Mouse (Mus musculus) lung, embryonic 14.5 days (tissue): ENCODE measurements around the gene Vmn1r125. TPM values are rescaled to one million over a fixed set of nuclear protein-coding genes. Genes with fewer than 3 reads are reported as not detected.
"Not testable (repeated sequence)": the region's sequence is repeated elsewhere in the genome, so short reads cannot be mapped to it uniquely, and the experiment has no call there.

Source experiments
- ATAC-seq: fragments of 200-750 bp; cut with Nextera tagmentation; 2 replicates; pipeline ENCODE4 v1.8.0; 2017; ENCODE audit warnings: mild to moderate bottlenecking, moderate TSS enrichment, moderate library complexity; ENCODE audit not compliant: insufficient read depth
- DNase-seq: peaks from one replicate; pipeline ENCODE4 v3.0.0-alpha.2; 2015
- H3K27ac ChIP-seq: fragments of 300-500 bp; sonication (generic); 2 replicates; pipeline ENCODE4 v1.5.1; 2014; ENCODE audit warnings: low read depth, mild to moderate bottlenecking, moderate library complexity
- H3K27me3 ChIP-seq: fragments of 300-500 bp; sonication (generic); 2 replicates; pipeline ENCODE4 v1.6.1; 2014; ENCODE audit warnings: low read length, control low read depth; ENCODE audit not compliant: insufficient read depth
- H3K36me3 ChIP-seq: fragments of 300-500 bp; sonication (generic); 2 replicates; pipeline ENCODE4 v1.6.1; 2014; ENCODE audit warnings: control low read depth; ENCODE audit not compliant: insufficient read depth
- H3K4me1 ChIP-seq: fragments of 300-500 bp; sonication (generic); 2 replicates; pipeline ENCODE4 v1.6.1; 2014; ENCODE audit warnings: antibody characterized with exemption, control low read depth; ENCODE audit not compliant: insufficient read depth
- H3K4me2 ChIP-seq: fragments of 300-500 bp; sonication (generic); 2 replicates; pipeline ENCODE4 v1.6.1; 2014; ENCODE audit warnings: mild to moderate bottlenecking
- H3K4me3 ChIP-seq: fragments of 300-500 bp; sonication (generic); 2 replicates; pipeline ENCODE4 v1.5.1; 2014; ENCODE audit warnings: low read depth, low read length
- H3K9ac ChIP-seq: fragments of 300-500 bp; sonication (generic); 2 replicates; pipeline ENCODE4 v1.6.1; 2014
- H3K9me3 ChIP-seq: fragments of 300-500 bp; sonication (generic); 2 replicates; pipeline ENCODE4 v1.6.1; 2016; ENCODE audit warnings: low read depth, low read length, control low read depth
- WGBS: fragments of 180-500 bp; shearing (Covaris S2); extraction: QIAGEN DNeasy Blood & Tissue Kit; methylation state at CpG from one replicate; pipeline ENCODE4 v1.1.7; 2014; 5-methylcytosine and 5-hydroxymethylcytosine counted together
- polyA plus RNA-seq: library from polyadenylated mRNA; unstranded; fragments of >200 nt; fragmentation: Nextera tagmentation; extraction: Ambion mirVana; gene quantifications from 2 replicates; pipeline ENCODE4 v1.2.1, GENCODE M21; 2014

Gene Vmn1r125
- polyA plus RNA-seq = not detected in 2 replicates

DNA sequence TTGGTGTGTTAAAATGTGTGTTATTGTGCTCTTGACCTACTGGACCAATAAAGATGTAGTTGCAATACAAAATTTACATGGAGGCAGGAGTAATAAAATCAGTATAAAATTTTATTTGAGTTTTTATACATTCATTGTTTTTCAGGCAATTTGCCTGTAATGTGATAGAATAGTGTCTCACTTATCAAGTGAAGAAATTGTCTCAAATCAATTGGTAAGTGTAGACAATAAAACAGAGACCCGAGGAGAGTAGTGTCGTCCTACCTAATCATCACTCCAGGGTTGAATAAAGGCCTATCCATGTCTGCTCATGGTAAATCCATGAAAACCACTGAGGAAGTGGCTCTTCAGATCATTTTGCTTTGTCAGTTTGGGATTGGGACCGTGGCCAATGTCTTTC lies at the start of gene Vmn1r125:
Vmn1r125 (plus strand) TSS at position 301 of the 400 bp plus-strand sequence.
- not testable (repeated sequence) for H3K4me2 ChIP-seq, H3K9me3 ChIP-seq, H3K9ac ChIP-seq, DNase-seq, ATAC-seq, H3K4me1 ChIP-seq, H3K36me3 ChIP-seq, H3K27ac ChIP-seq, H3K4me3 ChIP-seq, H3K27me3 ChIP-seq
- WGBS = 63% methylated on average over 3 of the region's 3 CpGs

DNA sequence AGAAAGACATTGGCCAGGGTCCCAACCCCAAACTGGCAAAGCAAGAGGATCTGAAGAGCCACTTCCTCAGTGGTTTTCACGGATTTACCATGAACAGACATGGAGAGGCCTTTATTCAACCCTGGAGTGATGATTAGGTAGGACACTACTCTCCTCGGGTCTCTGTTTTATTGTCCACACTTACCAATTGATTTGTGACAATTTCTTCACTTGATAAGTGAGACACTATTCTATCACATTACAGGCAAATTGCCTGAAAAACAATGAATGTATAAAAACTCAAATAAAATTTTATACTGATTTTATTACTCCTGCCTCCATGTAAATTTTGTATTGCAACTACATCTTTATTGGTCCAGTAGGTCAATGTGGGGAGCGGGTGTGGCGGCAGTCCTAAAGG lies 11.5 kb upstream of the Vmn1r125 start, which contains the start of gene Vmn1r124:
Vmn1r124 (minus strand) TSS at position 101 of the 400 bp plus-strand sequence.
- 75% methylated on average over 4 of the region's 4 CpGs for WGBS
- not testable (repeated sequence) for ATAC-seq, H3K36me3 ChIP-seq, H3K4me2 ChIP-seq, H3K27ac ChIP-seq, H3K9ac ChIP-seq, H3K4me1 ChIP-seq, H3K9me3 ChIP-seq, H3K4me3 ChIP-seq, H3K27me3 ChIP-seq, DNase-seq

GRCm38 (mm10) chr7:21301367-21301766 lies 29.4 kb downstream of the Vmn1r125 start, which contains the start of gene Vmn1r126:
Vmn1r126 (minus strand) TSS chr7:21301467.
- not testable (repeated sequence) for H3K9ac ChIP-seq, H3K4me2 ChIP-seq, H3K27me3 ChIP-seq, ATAC-seq, H3K4me1 ChIP-seq, H3K36me3 ChIP-seq, H3K4me3 ChIP-seq, DNase-seq, H3K27ac ChIP-seq, H3K9me3 ChIP-seq
- no CpG with 5 or more reads among the region's 5 CpGs for WGBS

DNA sequence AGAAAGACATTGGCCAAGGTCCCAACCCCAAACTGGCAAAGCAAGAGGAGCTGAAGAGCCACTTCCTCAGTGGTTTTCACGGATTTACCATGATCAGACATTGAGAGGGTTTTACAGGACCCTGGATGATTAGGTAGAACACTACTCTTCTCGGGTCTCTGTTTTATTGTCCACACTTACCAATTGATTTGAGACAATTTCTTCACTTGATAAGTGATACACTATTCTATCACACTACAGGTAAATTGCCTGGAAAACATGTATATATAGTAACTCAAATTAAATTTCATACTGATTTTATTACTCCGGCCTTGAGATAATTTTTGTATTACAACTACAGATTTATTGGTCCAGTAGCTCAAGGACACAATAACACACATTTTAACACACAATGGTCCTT lies 47.8 kb downstream of the Vmn1r125 start, which contains the start of gene Vmn1r127:
Vmn1r127 (minus strand) TSS at position 101 of the 400 bp plus-strand sequence.
- H3K9ac ChIP-seq, H3K4me2 ChIP-seq, DNase-seq, H3K27ac ChIP-seq, H3K9me3 ChIP-seq, H3K4me1 ChIP-seq, ATAC-seq, H3K4me3 ChIP-seq, H3K27me3 ChIP-seq, H3K36me3 ChIP-seq: not testable (repeated sequence)
- WGBS = no CpG with 5 or more reads among the region's 3 CpGs

Other genes starting within 250 kb of the Vmn1r125 start
- not detected in 2 replicates for gene Vmn1r120, start 218.4 kb upstream of the Vmn1r125 start, polyA plus RNA-seq
- not detected in 2 replicates for gene Vmn1r121, start 173.7 kb upstream of the Vmn1r125 start, polyA plus RNA-seq
- not detected in 2 replicates for gene Vmn1r122, start 138.1 kb upstream of the Vmn1r125 start, polyA plus RNA-seq
- gene Vmn1r123, start 110.0 kb upstream of the Vmn1r125 start, polyA plus RNA-seq = not detected in 2 replicates
- gene Gm5157, start 81.8 kb upstream of the Vmn1r125 start, polyA plus RNA-seq = not detected in 2 replicates
- gene Vmn1r124, start 11.6 kb upstream of the Vmn1r125 start, polyA plus RNA-seq = not detected in 2 replicates
- not detected in 2 replicates for gene Vmn1r126, start 29.3 kb downstream of the Vmn1r125 start, polyA plus RNA-seq
- not detected in 2 replicates for gene Vmn1r127, start 47.7 kb downstream of the Vmn1r125 start, polyA plus RNA-seq
- not detected in 2 replicates for gene Vmn1r128, start 77.2 kb downstream of the Vmn1r125 start, polyA plus RNA-seq
- not detected in 2 replicates for gene Vmn1r129, start 89.1 kb downstream of the Vmn1r125 start, polyA plus RNA-seq
- not detected in 2 replicates for gene Gm6882, start 160.6 kb downstream of the Vmn1r125 start, polyA plus RNA-seq
- not detected in 2 replicates for gene Vmn1r130, start 239.6 kb downstream of the Vmn1r125 start, polyA plus RNA-seq